Mouse (Mus musculus) E14TG2a.4 (cell line): ENCODE data around the gene Ppm1f.

ENCODE experiments used
- CTCF ChIP-seq: conservative IDR thresholded peaks from 2 replicates; pipeline ENCODE4 v1.5.1; 2014; ENCODE audit warnings: low read length
- NANOG ChIP-seq: IDR thresholded peaks from 2 replicates; pipeline ENCODE4 v1.6.1; 2014; ENCODE audit warnings: borderline replicate concordance, low read length, mixed read lengths
- POU5F1 ChIP-seq: IDR thresholded peaks from 2 replicates; pipeline ENCODE4 v1.6.1; 2014; ENCODE audit warnings: low read length, borderline replicate concordance

DNA sequence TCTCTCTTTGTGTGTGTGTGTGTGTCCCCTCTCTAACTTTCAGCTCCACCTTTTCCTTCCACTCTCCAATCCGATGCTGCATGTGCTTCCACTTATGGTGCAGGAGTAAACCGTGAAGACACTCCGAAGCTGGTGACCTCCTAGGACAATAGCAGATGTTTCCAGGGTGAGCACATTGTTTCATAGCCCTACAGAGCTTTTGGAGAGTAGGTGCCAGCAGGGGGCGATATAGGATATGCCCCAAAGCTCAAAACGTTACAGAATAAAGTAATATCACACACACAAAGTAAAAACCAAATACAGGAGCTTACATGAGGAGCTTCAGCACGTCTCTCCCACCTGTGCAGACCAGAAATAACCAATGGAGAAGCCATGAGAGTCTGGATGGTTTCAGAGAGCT lies 41.4 kb upstream of the Ppm1f start:
- TF ChIP-seq NANOG = no peak
- TF ChIP-seq CTCF = peak; percentile 74
- no peak for TF ChIP-seq POU5F1
